Mouse (Mus musculus): Measurements from ENCODE around the gene Slc27a2. TPM values are rescaled to one million over a fixed set of nuclear protein-coding genes. Genes with fewer than 3 reads are reported as not detected.

Slc27a2 gene
- total RNA-seq, 2 experiments from 2014 or later, result 24.9 to 67.7 TPM

GRCm38 (mm10) chr2:126551896-126552295 lies 311 bp upstream of the Slc27a2 start:
- no peak for DNase-seq (ENCODE audit: low spot score in 2 of 2)

GRCm38 (mm10) chr2:126553291-126553639 lies 1.1 kb downstream of the Slc27a2 start:
- no peak for DNase-seq (ENCODE audit: low spot score in 2 of 2)

GRCm38 (mm10) chr2:126555533-126555932 lies 3.3 kb downstream of the Slc27a2 start:
- DNase-seq (ENCODE audit: low spot score in 2 of 2), result no peak

- no peak for DNase-seq (ENCODE audit: low spot score in 2 of 2)
Observed at GRCm38 (mm10) chr2:126560094-126560493, 7.9 kb downstream of the Slc27a2 start.

GRCm38 (mm10) chr2:126563411-126564105 lies 11.4 kb downstream of the Slc27a2 start:
- no peak for DNase-seq (ENCODE audit: low spot score in 2 of 2)

GRCm38 (mm10) chr2:126572163-126572562 lies 20.0 kb downstream of the Slc27a2 start:
- DNase-seq (ENCODE audit: low spot score in 2 of 2), result no peak

- DNase-seq (ENCODE audit: low spot score in 2 of 2), result no peak
Observed at GRCm38 (mm10) chr2:126572747-126573146, 20.5 kb downstream of the Slc27a2 start.

GRCm38 (mm10) chr2:126575391-126576176 lies 23.4 kb downstream of the Slc27a2 start:
- DNase-seq (ENCODE audit: low spot score in 2 of 2), result no peak

- DNase-seq (ENCODE audit: low spot score in 2 of 2), result no peak
Observed at GRCm38 (mm10) chr2:126577362-126577761, 25.2 kb downstream of the Slc27a2 start.

- no peak for DNase-seq (ENCODE audit: low spot score in 2 of 2)
Observed at GRCm38 (mm10) chr2:126579282-126579681, 27.1 kb downstream of the Slc27a2 start.

GRCm38 (mm10) chr2:126583960-126584359 lies 31.8 kb downstream of the Slc27a2 start:
- no peak for DNase-seq (ENCODE audit: low spot score in 2 of 2)

GRCm38 (mm10) chr2:126584621-126585369 lies 32.6 kb downstream of the Slc27a2 start:
- DNase-seq (ENCODE audit: low spot score in 2 of 2), result no peak

GRCm38 (mm10) chr2:126587468-126587867 lies 35.3 kb downstream of the Slc27a2 start:
- DNase-seq (ENCODE audit: low spot score in 2 of 2), result no peak

GRCm38 (mm10) chr2:126591304-126591703 lies 39.1 kb downstream of the Slc27a2 start:
- DNase-seq (ENCODE audit: low spot score in 2 of 2), result no peak

GRCm38 (mm10) chr2:126593831-126594610 lies 41.8 kb downstream of the Slc27a2 start:
- peak in 1 of 2 experiments; percentile 40 for DNase-seq (ENCODE audit: low spot score in 2 of 2)

GRCm38 (mm10) chr2:126596347-126597072 lies 44.3 kb downstream of the Slc27a2 start:
- no peak for DNase-seq (ENCODE audit: low spot score in 2 of 2)

- no peak for DNase-seq (ENCODE audit: low spot score in 2 of 2)
Observed at GRCm38 (mm10) chr2:126597279-126598241, 45.4 kb downstream of the Slc27a2 start.

- no peak for DNase-seq (ENCODE audit: low spot score in 2 of 2)
Observed at GRCm38 (mm10) chr2:126598359-126598758, 46.2 kb downstream of the Slc27a2 start.

GRCm38 (mm10) chr2:126599005-126599404 lies 46.8 kb downstream of the Slc27a2 start:
- DNase-seq (ENCODE audit: low spot score in 2 of 2), result no peak
